Comparison of ENCODE assay signal across 8 mouse cellular contexts in the genomic region with DNA sequence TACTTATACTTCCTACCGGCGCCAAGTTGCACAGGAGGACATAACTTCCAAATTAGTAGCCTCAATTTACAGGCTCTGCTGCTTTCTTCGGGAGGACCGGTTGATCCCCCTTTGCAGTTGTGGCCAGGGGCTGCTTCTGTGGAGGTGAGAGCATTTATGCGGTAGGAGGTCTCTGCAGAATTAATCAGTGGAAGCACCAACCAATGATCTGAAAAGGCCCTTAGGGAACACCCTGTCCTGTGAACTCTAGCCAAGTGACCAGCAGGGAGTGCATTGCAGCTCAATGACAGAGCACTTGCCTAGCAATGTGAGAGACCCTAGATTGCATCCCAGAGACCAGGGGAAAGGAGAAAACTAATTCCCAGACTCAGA. TPM values are rescaled to one million over a fixed set of nuclear protein-coding genes. Genes with fewer than 3 reads are reported as not detected.
DNase-seq lines count a peak whose midpoint lies in the region; ATAC-seq and TF ChIP-seq lines count a peak whose summit lies in the region.

No protein-coding gene starts in this region.

- peaks cover 21% of the 10 kb centered on the region; the same call in 1 of the 2 replicates for H3K4me1 ChIP-seq in kidney, adult 2 months (ENCODE audit: control insufficient read depth, insufficient read depth, low read length)
- H3K4me1 ChIP-seq in forebrain, embryonic 12.5 days: peaks cover 21% of the 10 kb centered on the region
- H3K4me1 ChIP-seq in liver, embryonic 11.5 days (replicated peaks; ENCODE audit: control insufficient read depth, insufficient read depth, low read length): peaks cover 18% of the 10 kb centered on the region
- peaks cover 29% of the 10 kb centered on the region for H3K4me1 ChIP-seq in neural tube, embryonic 12.5 days

- H3K27me3 ChIP-seq in kidney, adult 2 months (replicated peaks; ENCODE audit: control insufficient read depth, insufficient read depth, low read length): no peaks in the 10 kb centered on the region
- peaks cover 8% of the 10 kb centered on the region for H3K27me3 ChIP-seq in forebrain, embryonic 12.5 days
- no peaks in the 10 kb centered on the region for H3K27me3 ChIP-seq in liver, embryonic 11.5 days (replicated peaks; ENCODE audit: control insufficient read depth, insufficient read depth, low read length)
- H3K27me3 ChIP-seq in neural tube, embryonic 12.5 days (replicated peaks): no peaks in the 10 kb centered on the region

- WGBS in kidney, adult 2 months: under 1% methylated on average over 5 of the region's 5 CpGs
- 2% methylated on average over 5 of the region's 5 CpGs for WGBS in forebrain, embryonic 12.5 days
- WGBS in liver, embryonic 11.5 days: 2% methylated on average over 5 of the region's 5 CpGs
- WGBS in neural tube, embryonic 12.5 days: under 1% methylated on average over 5 of the region's 5 CpGs

- peak overlapping the region; percentile 41 for H3K4me3 ChIP-seq in kidney, adult 2 months (ENCODE audit: insufficient read depth, low read depth, low read length)
- H3K4me3 ChIP-seq in forebrain, embryonic 12.5 days (replicated peaks): peak overlapping the region; percentile 67
- peak overlapping the region; percentile 88 for H3K4me3 ChIP-seq in liver, embryonic 11.5 days (ENCODE audit: low read depth, low read length)
- H3K4me3 ChIP-seq in neural tube, embryonic 12.5 days: peak overlapping the region; percentile 84

- DNase-seq in kidney, adult 2 months: no peak
- no peak for DNase-seq in kidney, adult 11 months
- peak; percentile 45 for DNase-seq in NIH3T3 (ENCODE audit: low read depth)
- DNase-seq in liver, embryonic 11.5 days (ENCODE audit: low spot score): no peak
- DNase-seq in layer of hippocampus, postnatal 25 days (ENCODE audit: extremely low spot score in 1 of 2, low spot score in 1 of 2): no peak
- DNase-seq in adrenal gland, adult (ENCODE audit: inconsistent age in 2 of 2, low spot score in 1 of 2): no peak

- no peaks in the 10 kb centered on the region for H3K36me3 ChIP-seq in kidney, adult 2 months (ENCODE audit: control insufficient read depth, insufficient read depth, low read length)
- no peaks in the 10 kb centered on the region for H3K36me3 ChIP-seq in forebrain, embryonic 12.5 days (replicated peaks)
- no peaks in the 10 kb centered on the region for H3K36me3 ChIP-seq in liver, embryonic 11.5 days (ENCODE audit: control insufficient read depth, insufficient read depth, low read length)
- no peaks in the 10 kb centered on the region for H3K36me3 ChIP-seq in neural tube, embryonic 12.5 days

- peak overlapping the region; percentile 97 for H3K27ac ChIP-seq in kidney, adult 2 months (ENCODE audit: insufficient read depth, low read depth, low read length)
- H3K27ac ChIP-seq in forebrain, embryonic 12.5 days: peak overlapping the region; percentile 65; the same call in 1 of the 2 replicates
- H3K27ac ChIP-seq in liver, embryonic 11.5 days (ENCODE audit: low read depth, low read length): peak overlapping the region; percentile 54; the same call in 1 of the 2 replicates
- H3K27ac ChIP-seq in neural tube, embryonic 12.5 days: no peak overlapping the region

- no peak for TF ChIP-seq POLR2A in kidney, adult 2 months (IDR thresholded peaks at IDR 0.05; ENCODE audit: low read depth, low read length)

- peak overlapping the region; percentile 17; the same call in 1 of the 2 replicates for H3K9ac ChIP-seq in forebrain, embryonic 12.5 days
- peak overlapping the region; percentile 68 for H3K9ac ChIP-seq in liver, embryonic 11.5 days (ENCODE audit: low read depth, low read length)
- peak overlapping the region; percentile 36; the same call in 1 of the 2 replicates for H3K9ac ChIP-seq in neural tube, embryonic 12.5 days

- H3K9me3 ChIP-seq in forebrain, embryonic 12.5 days: no peaks in the 10 kb centered on the region
- H3K9me3 ChIP-seq in liver, embryonic 11.5 days (ENCODE audit: control insufficient read depth, low read length): no peaks in the 10 kb centered on the region
- no peaks in the 10 kb centered on the region for H3K9me3 ChIP-seq in neural tube, embryonic 12.5 days

- no peak for TF ChIP-seq CTCF in kidney, adult 2 months (conservative IDR thresholded peaks at IDR 0.05; ENCODE audit: insufficient read depth, insufficient read length, low read depth, low read length)

- H3K4me2 ChIP-seq in forebrain, embryonic 12.5 days: peak overlapping the region; percentile 90
- peak overlapping the region; percentile 100 for H3K4me2 ChIP-seq in liver, embryonic 11.5 days
- H3K4me2 ChIP-seq in neural tube, embryonic 12.5 days (replicated peaks): peak overlapping the region; percentile 81

- ATAC-seq in forebrain, embryonic 12.5 days (ENCODE audit: low FRiP score): 0 out of 2 replicates have a peak, but pooled peaks have one; percentile 1
- peak; percentile 6; the same call in 1 of the 2 replicates for ATAC-seq in liver, embryonic 11.5 days (replicated peaks; ENCODE audit: low FRiP score)
- ATAC-seq in neural tube, embryonic 12.5 days (ENCODE audit: low FRiP score, low read depth): peak; percentile 10; the same call in 1 of the 2 replicates

RNA-seq across cellular contexts. Expression of a gene that starts 0.6 kb away (rescaled TPM):
- polyA plus RNA-seq in kidney, adult 2 months (2012; rRNA removed): 18.9 and 19.5 TPM in 2 replicates
- 24.0 and 24.9 TPM in 2 replicates for polyA plus RNA-seq in forebrain, embryonic 12.5 days (2016; fragmentation: Nextera tagmentation; extraction: Ambion mirVana)
- polyA plus RNA-seq in liver, embryonic 11.5 days (2014; fragmentation: Nextera tagmentation; extraction: Ambion mirVana): 6.1 and 6.7 TPM in 2 replicates
- polyA plus RNA-seq in neural tube, embryonic 12.5 days (2016; fragmentation: Nextera tagmentation; extraction: Ambion mirVana): 30.0 and 30.8 TPM in 2 replicates
- total RNA-seq in layer of hippocampus, postnatal 25 days (2021): 10 to 100 TPM; 96.3 to 99.2 TPM

RNA-seq across cellular contexts. Expression of a gene that starts 41.0 kb away (rescaled TPM):
- polyA plus RNA-seq in kidney, adult 2 months (2012; rRNA removed): 11.2 and 12.3 TPM in 2 replicates
- 17.1 and 19.6 TPM in 2 replicates for polyA plus RNA-seq in forebrain, embryonic 12.5 days (2016; fragmentation: Nextera tagmentation; extraction: Ambion mirVana)
- 19.2 and 20.8 TPM in 2 replicates for polyA plus RNA-seq in liver, embryonic 11.5 days (2014; fragmentation: Nextera tagmentation; extraction: Ambion mirVana)
- 17.5 and 19.1 TPM in 2 replicates for polyA plus RNA-seq in neural tube, embryonic 12.5 days (2016; fragmentation: Nextera tagmentation; extraction: Ambion mirVana)
- 10 to 100 TPM; 20.3 to 26.7 TPM for total RNA-seq in layer of hippocampus, postnatal 25 days (2021)

Comparison
In these comparisons a context has a peak if more than half of its experiments do, and no peak if none do; other contexts are left out.
1. H3K9ac ChIP-seq: peak in every context shown above with its lines; median percentile 68 in liver, embryonic 11.5 days; 36 in neural tube, embryonic 12.5 days; 17 in forebrain, embryonic 12.5 days.